Mouse (Mus musculus) 3T3-L1 (cell line): ENCODE measurements at regions not wholly inside any gene's neighbourhood (a gene's known extent, or its start where the extent isn't known, plus 50 kb on each side); places are given as distances from the start of the nearest gene placed in this dataset.
A peak's percentile ranks its signal among the peaks of the same experiment; 100 is the strongest.

Experiments used
- DNase-seq: peaks from one replicate; pipeline ENCODE4 v3.0.0-alpha.2; 2015; ENCODE audit warnings: low read depth, low spot score

DNA sequence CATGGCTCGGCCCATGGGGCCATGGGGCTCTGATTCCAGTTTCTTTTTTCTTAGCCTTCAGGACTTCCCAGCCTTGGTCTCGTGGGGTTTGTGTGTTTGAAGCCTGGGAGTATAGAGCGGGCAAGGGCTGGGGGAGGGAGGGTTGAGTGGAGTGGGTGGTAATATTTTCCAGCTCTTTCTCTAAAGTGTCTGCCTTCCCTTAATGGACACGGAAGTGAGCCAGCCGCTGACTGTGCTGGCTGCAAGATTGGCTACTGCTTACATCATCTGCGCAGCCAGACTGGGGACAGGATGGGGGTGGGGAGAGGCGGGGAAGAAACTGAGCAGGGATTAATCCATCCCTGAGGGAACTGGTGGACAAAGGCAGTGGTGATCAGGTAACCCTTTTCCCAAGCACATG lies 52.3 kb downstream of the Tnp1 start:
- DNase-seq: peak; percentile 77

DNA sequence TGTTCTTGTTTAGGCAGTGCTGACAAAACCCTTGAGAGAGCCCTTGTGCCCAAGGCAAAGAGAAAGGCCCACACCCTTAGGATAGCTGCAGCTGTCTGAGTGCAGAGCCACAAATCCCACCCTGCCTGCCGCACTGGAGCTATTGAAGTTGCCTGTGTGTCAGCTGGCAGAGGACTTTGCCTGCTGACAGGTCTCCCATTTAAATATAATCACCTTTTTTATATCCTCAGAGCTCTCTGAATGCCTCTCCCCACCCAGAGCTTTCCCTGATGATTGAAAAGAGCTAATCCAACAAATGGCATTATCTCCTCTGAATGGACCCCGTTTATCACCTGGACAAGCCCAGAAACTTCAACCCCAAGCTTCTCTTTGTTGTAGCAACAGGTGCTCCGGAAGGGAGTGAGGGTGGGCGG lies 55.5 kb downstream of the Tnp1 start:
- DNase-seq: no peak

DNA sequence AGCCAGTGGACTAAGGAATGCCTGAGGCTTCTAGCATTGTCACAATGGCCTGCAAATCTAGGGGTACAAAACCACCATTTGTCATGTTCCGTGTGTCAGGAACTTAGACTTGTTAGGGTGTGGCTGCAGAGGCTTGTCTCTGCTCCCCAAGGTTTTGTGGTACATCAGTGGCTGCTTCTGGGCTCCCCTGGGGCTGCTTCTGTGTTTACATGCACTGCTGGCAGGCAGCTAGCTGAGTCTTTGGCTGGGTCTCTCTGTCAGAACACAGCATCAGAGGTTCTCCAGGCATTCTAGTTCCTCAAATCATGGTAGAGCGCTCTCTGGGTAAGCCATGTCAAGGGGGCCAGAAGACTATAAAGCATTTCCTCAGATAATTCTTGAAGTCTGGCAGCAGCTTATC lies 60.3 kb downstream of the Tnp1 start:
- DNase-seq: no peak

DNA sequence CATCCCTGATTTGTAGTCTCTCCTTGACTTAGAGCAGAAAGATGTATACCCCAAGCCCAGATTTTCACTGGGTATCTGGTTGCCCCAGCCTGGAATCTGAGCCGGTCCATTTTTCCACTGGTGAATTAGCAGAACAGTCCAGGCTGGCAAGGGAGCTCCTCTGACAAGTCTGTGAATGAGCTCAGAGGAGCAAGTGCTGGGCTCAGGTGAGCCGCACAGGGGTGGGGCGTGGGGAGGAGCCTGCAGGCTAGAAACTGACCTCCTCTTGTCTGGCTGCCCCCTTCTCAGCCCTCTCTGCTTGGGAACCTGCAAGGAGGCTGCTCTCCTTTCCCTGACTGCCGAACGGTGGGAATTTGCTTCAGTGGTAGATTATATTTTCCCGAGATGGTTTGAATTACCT lies 62.8 kb downstream of the Tnp1 start:
- no peak for DNase-seq

DNA sequence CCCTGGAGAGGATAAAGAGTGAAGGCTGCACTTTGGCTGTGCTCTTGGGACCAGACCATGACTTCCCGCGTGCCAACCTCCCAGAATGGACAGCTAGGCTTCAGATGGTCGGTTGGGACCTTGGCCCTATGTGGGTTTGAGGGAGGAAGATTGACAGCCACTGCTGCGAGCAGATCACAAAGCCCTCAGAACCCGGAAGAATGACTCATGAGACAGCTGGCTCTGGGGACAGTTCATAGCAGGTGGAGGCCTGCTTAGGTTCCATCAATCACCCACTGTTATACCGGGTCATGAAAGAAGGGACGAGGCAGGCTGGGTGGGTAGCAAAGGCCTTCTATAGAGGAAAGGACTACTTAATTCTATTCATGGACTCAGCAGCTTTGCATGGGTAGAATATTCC lies 63.9 kb downstream of the Tnp1 start:
- DNase-seq: no peak

DNA sequence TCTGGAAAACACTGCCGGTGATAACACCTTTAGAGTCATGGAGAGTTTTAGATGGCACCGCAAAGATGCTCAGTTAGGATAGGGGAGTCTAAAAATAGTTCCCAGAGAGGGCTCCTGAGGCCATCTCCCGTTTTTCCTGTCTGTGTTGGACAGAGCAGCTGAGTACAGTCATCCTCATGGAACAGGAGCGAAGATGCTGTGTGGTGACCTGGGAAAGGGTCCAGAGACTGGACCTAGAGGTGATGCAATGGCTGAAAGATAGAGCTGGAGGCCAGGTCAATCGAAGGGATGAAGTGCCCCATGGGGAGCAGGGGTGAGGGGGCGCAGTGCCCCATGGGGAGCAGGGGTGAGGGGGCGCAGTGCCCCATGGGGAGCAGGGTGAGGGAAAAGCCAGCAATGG lies 64.3 kb downstream of the Tnp1 start:
- no peak for DNase-seq

DNA sequence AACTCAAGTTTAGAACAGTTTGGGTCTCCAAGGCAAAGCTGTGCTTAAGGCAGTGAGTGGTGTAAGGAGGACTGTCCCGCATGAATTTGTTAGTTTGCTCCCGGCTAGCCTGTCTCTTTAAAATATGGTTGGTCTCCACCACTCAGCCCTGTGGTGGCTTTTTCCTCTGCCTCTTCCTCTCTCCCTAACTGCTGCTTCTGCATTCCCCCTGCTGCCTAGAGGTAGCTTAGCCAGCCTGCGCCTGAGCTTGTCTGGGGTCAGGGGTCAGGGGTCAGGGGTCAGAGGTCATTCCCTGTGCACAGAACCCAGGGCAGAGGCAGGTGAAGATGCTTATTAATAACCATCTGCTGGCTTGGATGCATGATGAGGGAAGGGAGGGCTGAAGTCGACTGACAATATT lies 69.5 kb downstream of the Tnp1 start:
- DNase-seq: no peak

DNA sequence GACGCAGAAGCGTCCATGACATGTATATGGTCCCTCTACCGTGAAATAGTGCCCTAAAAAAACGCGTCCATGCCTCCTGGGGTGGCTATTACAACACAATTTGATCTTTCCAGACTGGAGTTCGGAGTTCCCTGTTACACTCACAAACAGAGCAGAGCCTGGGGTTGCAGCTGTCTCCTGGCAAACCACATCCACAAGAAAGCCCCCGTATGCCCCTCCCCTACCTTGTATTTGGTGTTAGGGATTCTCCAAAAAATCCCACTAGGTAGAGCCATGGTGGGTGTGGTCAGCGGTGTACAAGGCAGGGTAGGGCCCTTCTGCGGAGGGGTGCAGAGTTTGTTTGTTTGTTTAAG lies 70.0 kb downstream of the Tnp1 start:
- DNase-seq: no peak

DNA sequence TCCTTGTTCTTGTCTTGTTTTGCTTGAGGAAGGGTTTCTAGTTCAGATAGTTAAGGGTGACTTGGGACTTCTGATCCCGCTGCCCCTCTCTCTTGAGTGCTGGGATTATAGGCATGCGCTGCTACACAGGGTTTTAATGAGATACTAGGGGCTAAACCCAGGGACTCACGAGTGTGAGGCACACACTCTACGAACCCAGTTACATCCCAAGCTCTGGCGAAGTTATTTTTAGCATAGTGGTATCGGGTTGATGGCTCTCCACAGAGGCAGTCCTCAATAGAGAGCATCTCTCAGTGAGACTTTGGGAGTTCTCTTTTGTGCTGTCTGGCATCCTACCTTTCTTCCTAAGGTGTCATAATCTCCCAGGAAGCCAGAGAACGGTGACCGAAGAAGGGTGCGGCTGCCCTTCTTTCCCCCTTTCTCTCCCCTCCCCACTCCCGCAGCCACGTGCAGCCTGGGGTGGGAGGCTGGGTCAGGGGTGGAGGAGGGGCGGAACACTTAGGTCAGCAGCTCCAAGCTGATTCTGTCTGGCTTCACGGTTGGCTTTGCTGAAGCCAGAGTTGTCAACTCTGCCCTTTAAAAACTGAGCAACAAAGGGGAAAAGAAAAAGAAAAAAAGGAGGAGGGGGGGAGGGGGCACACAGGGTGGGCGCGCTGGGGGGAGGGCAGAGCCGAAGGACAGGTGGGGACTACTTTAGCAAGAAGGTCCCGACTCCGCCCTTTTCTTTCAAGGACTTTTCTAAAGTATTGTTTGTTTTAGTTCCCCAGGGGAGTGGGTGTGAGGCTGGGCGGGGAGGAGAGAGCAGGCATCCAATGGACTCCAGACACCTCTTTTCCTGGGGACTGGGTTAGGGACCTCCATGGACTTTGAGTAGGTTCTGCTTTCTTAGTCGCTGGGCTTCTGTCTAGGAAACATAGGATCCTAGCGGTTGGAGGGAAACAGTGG lies 70.4 kb upstream of the Igfbp5 start:
- DNase-seq: no peak

DNA sequence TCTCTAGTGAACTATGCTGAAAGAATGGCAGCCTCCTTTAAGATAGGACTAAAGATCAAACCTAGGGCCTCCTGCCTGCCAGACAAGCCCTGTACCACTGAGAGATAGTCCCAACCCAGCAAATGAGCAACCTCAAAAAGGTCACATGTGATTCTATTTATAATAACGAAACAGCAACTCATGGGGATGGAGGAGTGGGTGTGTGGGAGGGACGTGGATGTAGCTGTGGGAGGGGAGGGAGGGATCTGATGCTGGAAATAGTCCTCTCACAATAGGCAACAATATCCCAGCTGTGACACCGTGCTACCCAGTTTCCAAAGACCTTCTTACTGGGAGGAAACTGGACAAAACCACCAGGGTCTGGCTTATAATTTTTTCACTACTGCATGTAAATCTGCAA lies 69.5 kb upstream of the Igfbp5 start:
- DNase-seq: no peak

DNA sequence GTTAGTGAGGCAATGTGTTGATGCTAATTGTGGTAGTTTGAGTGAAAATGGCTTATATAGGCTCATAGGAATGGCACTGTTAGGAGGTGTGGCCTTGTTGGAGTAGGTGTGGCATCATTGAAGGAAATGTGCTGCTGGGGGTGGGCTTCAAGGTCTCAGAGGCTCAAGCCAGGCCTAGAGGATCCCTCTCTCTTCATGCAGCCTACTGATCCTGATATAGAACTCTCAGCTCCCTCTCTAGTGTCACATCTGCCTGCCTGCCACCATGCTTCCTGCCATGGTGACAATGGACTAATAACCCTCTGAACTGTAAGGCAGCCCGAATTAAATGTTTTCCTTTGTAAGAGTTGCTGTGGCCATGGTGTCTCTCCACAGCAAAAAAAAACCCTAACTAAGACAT lies 68.4 kb upstream of the Igfbp5 start:
- DNase-seq: no peak

DNA sequence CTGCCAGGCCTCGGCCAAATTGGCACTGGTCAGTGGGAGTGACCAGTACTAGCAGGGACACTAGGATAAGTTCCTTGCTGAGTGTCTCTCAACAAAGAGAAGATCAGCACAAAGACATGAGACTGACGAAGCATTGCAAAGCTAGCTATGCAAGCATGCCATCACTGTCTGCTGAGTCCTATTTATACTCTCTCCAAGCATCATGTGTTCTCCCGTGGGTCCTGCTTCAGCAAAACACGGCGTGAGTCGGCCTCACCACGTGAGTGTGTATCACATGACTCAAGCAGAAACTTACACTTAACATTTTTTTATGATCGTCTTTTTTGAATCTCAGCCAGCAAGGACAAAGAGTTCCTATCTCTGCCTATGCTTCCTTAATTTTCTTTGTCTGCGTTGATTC lies 67.7 kb upstream of the Igfbp5 start:
- DNase-seq: peak; percentile 24

DNA sequence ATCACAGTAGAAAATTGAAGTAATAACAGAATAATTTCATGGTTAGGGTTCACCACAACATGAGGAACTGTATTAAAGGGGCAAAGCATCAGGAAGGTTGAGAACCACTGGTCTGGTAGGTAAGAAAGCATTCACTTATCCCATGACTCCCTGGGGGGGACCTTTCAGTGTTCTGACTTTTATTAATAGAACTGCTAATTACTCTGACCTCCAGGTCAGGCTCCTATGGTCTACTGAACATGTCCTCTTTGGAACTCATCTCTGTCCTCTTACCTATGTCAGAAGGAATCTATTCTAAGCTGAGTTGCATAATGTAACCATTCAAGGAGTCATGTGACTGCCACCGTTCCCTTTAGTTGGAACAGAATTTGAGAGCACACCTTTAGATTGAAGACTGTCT lies 65.3 kb upstream of the Igfbp5 start:
- DNase-seq: no peak

DNA sequence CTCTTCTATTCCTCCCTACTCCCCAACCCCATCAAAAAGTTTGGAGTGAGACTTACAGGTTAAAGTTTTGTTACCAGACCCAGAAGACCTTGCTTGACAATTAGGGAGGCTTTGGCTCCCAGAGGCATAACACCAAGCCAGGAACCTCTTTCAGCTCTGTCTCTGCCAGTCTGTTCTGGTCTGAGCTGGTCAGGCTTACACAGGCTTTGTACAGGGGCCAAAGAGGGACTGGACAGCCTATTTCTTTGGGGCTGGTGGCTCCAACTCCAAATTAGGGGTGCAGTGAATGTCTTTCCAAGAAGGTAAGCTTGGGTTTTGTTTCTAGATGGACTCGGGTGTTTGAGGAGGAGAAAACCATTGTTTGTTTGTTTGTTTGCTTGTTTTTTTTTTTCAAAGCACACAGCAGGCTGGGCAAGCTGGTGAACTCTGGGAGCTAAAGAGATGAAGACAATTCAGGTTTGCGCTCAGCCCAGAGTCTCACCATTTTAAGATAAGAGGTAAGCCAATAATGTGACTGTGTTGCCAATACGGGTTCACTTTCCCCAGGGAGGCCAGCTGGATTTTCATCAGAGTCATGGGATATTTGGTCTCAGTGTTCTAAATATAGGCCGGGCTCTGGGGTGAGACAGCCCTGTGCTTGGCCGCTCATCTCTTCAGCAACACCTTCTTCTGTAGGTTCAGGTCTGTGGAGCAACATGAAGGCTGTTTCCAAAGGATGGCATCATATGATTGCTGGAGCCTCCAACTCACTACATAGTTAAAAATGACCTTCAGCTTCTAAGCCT lies 62.2 kb upstream of the Igfbp5 start:
- DNase-seq: no peak

DNA sequence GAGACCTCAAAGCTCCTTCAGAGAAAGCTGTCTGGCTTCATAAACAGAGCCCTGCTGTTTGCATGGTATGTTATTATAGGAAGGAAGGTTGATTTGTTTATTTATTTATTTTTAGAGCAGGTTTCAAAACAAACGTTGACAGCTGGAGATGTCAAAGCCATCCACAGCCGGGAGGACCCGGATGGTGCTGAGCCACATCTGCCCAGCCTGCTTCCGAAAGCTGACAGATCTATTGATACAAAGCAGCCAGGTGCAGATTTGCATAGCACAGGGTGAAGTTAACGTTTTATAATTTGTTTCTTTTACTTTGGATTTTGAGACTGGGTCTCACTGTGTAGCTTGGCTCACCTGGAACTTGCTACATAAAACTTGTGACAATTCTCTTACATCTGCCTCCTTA lies 61.5 kb upstream of the Igfbp5 start:
- DNase-seq: no peak

DNA sequence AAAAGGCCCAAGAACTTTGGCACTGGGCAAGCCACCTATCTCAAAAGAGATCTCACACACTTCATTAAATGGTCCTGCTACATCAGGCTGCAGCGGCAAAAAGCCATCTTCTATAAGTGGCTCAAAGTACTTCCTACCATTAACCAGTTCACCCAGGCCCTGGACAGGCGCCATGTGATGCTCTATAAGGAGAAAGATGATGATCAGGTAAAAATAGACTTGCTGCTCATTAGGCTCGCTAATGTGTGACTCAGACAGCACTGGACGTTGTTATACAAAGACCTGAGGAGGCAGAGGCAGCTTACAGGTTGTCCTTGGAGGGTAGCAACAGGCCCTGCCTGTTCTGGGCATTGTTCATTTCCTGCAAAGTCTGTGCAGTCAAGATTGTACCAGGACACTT lies 60.4 kb upstream of the Igfbp5 start:
- no peak for DNase-seq

DNA sequence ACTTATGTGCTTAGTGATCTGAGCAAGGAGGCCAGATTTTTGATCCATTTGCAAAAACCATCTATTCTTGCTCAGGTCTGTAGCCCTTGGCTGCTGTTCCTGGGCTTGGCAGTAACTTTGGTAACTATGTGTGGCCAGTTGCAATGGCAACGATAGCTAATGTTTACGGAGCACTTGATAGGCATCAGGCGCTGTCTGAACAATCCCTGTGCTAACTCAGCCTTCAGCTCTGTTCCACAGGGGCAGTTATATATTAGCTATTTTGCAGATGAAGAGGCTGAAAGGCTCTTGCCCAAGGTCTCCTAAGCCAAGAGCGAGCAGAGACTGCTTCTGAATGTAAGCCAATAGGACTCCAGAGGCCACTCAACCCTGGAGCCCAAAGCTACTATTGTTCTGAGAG lies 55.1 kb upstream of the Igfbp5 start:
- DNase-seq: no peak
